Mouse (Mus musculus): ENCODE measurements at regions not wholly inside any gene's neighbourhood (a gene's known extent, or its start where the extent isn't known, plus 50 kb on each side); places are given as distances from the start of the nearest gene placed in this dataset.

GRCm38 (mm10) chr12:71506206-71506605, 196.5 kb downstream of the Dact1 start:
- TF ChIP-seq EP300 (IDR thresholded peaks at IDR 0.05; ENCODE audit: low read depth) = no peak
- TF ChIP-seq CTCF (IDR thresholded peaks at IDR 0.05; ENCODE audit: low read depth) = no peak
- ATAC-seq (ENCODE audit: insufficient read depth) = no peak
- Histone ChIP-seq H3K4me3 (ENCODE audit: insufficient read depth in 1 of 2, low read depth in 2 of 2, low read length in 2 of 2) (no peak overlapping the region), H3K9ac (replicated peaks) (no peak overlapping the region), H3K9me3 (ENCODE audit: control insufficient read depth, low read length) (no peaks in the 10 kb centered on the region), H3K4me1 (replicated peaks; ENCODE audit: control insufficient read depth in 2 of 2, insufficient read depth in 2 of 2, low read length in 1 of 2) (no peaks in the 10 kb centered on the region), H3K27ac (no peak overlapping the region), H3K27me3 (ENCODE audit: control insufficient read depth, insufficient read depth, low read length) (no peaks in the 10 kb centered on the region), H3K36me3 (replicated peaks; ENCODE audit: control insufficient read depth, insufficient read depth, low read depth) (no peaks in the 10 kb centered on the region), H3K4me2 (ENCODE audit: low read depth) (no peak overlapping the region)
- no peak for DNase-seq (ENCODE audit: low read depth in 3 of 3, low spot score in 3 of 3)
- 43% methylated on average over 4 of the region's 4 CpGs for WGBS (ENCODE audit: insufficient replicate concordance)

- no peaks in the 10 kb centered on the region for H3K36me3 ChIP-seq (replicated peaks; ENCODE audit: control insufficient read depth, insufficient read depth, low read depth)
- no peak overlapping the region for H3K4me2 ChIP-seq (ENCODE audit: low read depth)
- H3K4me1 ChIP-seq (replicated peaks; ENCODE audit: control insufficient read depth in 2 of 2, insufficient read depth in 2 of 2, low read length in 1 of 2) = no peaks in the 10 kb centered on the region
- no peaks in the 10 kb centered on the region for H3K9me3 ChIP-seq (ENCODE audit: control insufficient read depth, low read length)
- DNase-seq (ENCODE audit: low read depth in 3 of 3, low spot score in 3 of 3) (no peak), ATAC-seq (ENCODE audit: insufficient read depth) (no peak)
- H3K27ac ChIP-seq = no peak overlapping the region
- no peak overlapping the region for H3K4me3 ChIP-seq (ENCODE audit: insufficient read depth in 1 of 2, low read depth in 2 of 2, low read length in 2 of 2)
- WGBS (ENCODE audit: insufficient replicate concordance) = 38% methylated on average over 1 of the region's 1 CpGs
- TF ChIP-seq EP300 (IDR thresholded peaks at IDR 0.05; ENCODE audit: low read depth) (no peak), CTCF (IDR thresholded peaks at IDR 0.05; ENCODE audit: low read depth) (no peak)
- no peaks in the 10 kb centered on the region for H3K27me3 ChIP-seq (ENCODE audit: control insufficient read depth, insufficient read depth, low read length)
- H3K9ac ChIP-seq (replicated peaks) = no peak overlapping the region
Observed at GRCm38 (mm10) chr12:71506716-71507115, 197.0 kb downstream of the Dact1 start.

- DNase-seq (ENCODE audit: low read depth in 3 of 3, low spot score in 3 of 3) = no peak
- ATAC-seq (ENCODE audit: insufficient read depth) = no peak
Observed at GRCm38 (mm10) chr12:71512915-71513612, 203.4 kb downstream of the Dact1 start.

GRCm38 (mm10) chr12:71519520-71519919, 209.8 kb downstream of the Dact1 start:
- no peak for ATAC-seq (ENCODE audit: insufficient read depth)
- DNase-seq (ENCODE audit: low read depth in 3 of 3, low spot score in 3 of 3) = no peak
- Histone ChIP-seq H3K4me3 (ENCODE audit: insufficient read depth in 1 of 2, low read depth in 2 of 2, low read length in 2 of 2) (no peak overlapping the region), H3K9me3 (ENCODE audit: control insufficient read depth, low read length) (no peaks in the 10 kb centered on the region), H3K4me2 (ENCODE audit: low read depth) (no peak overlapping the region), H3K27me3 (ENCODE audit: control insufficient read depth, insufficient read depth, low read length) (no peaks in the 10 kb centered on the region), H3K36me3 (replicated peaks; ENCODE audit: control insufficient read depth, insufficient read depth, low read depth) (no peaks in the 10 kb centered on the region), H3K9ac (replicated peaks) (no peak overlapping the region), H3K27ac (no peak overlapping the region), H3K4me1 (replicated peaks; ENCODE audit: control insufficient read depth in 2 of 2, insufficient read depth in 2 of 2, low read length in 1 of 2) (no peaks in the 10 kb centered on the region)
- TF ChIP-seq CTCF (IDR thresholded peaks at IDR 0.05; ENCODE audit: low read depth) (no peak), EP300 (IDR thresholded peaks at IDR 0.05; ENCODE audit: low read depth) (no peak)
- WGBS (ENCODE audit: insufficient replicate concordance) = 52% methylated on average over 1 of the region's 1 CpGs

More at GRCm38 (mm10) chr12:71512915-71513612, 203.4 kb downstream of the Dact1 start:
- Histone ChIP-seq H3K9me3 (ENCODE audit: control insufficient read depth, low read length) (no peaks in the 10 kb centered on the region), H3K4me2 (ENCODE audit: low read depth) (no peak overlapping the region), H3K27me3 (ENCODE audit: control insufficient read depth, insufficient read depth, low read length) (no peaks in the 10 kb centered on the region), H3K36me3 (replicated peaks; ENCODE audit: control insufficient read depth, insufficient read depth, low read depth) (no peaks in the 10 kb centered on the region), H3K9ac (replicated peaks) (no peak overlapping the region), H3K27ac (no peak overlapping the region), H3K4me1 (replicated peaks; ENCODE audit: control insufficient read depth in 2 of 2, insufficient read depth in 2 of 2, low read length in 1 of 2) (no peaks in the 10 kb centered on the region), H3K4me3 (ENCODE audit: insufficient read depth in 1 of 2, low read depth in 2 of 2, low read length in 2 of 2) (no peak overlapping the region)
- 49% methylated on average over 7 of the region's 7 CpGs for WGBS (ENCODE audit: insufficient replicate concordance)
- TF ChIP-seq CTCF (IDR thresholded peaks at IDR 0.05; ENCODE audit: low read depth) = no peak
- no peak for TF ChIP-seq EP300 (IDR thresholded peaks at IDR 0.05; ENCODE audit: low read depth)

- no peaks in the 10 kb centered on the region for H3K9me3 ChIP-seq (ENCODE audit: control insufficient read depth, low read length)
- WGBS (ENCODE audit: insufficient replicate concordance) = 64% methylated on average over 3 of the region's 3 CpGs
- no peak overlapping the region for H3K9ac ChIP-seq (replicated peaks)
- TF ChIP-seq EP300 (IDR thresholded peaks at IDR 0.05; ENCODE audit: low read depth) = no peak
- TF ChIP-seq CTCF (IDR thresholded peaks at IDR 0.05; ENCODE audit: low read depth) = no peak
- no peaks in the 10 kb centered on the region for H3K4me1 ChIP-seq (replicated peaks; ENCODE audit: control insufficient read depth in 2 of 2, insufficient read depth in 2 of 2, low read length in 1 of 2)
- ATAC-seq (ENCODE audit: insufficient read depth) (no peak), DNase-seq (ENCODE audit: low read depth in 3 of 3, low spot score in 3 of 3) (no peak)
- H3K4me3 ChIP-seq (ENCODE audit: insufficient read depth in 1 of 2, low read depth in 2 of 2, low read length in 2 of 2) = no peak overlapping the region
- H3K36me3 ChIP-seq (replicated peaks; ENCODE audit: control insufficient read depth, insufficient read depth, low read depth) = no peaks in the 10 kb centered on the region
- H3K4me2 ChIP-seq (ENCODE audit: low read depth) = no peak overlapping the region
- H3K27ac ChIP-seq = no peak overlapping the region
- no peaks in the 10 kb centered on the region for H3K27me3 ChIP-seq (ENCODE audit: control insufficient read depth, insufficient read depth, low read length)
Observed at GRCm38 (mm10) chr12:71521936-71522335, 212.3 kb downstream of the Dact1 start.

Data from liver, embryonic 14.5 days (tissue).